Mouse (Mus musculus) large intestine, adult 2 months (tissue): ENCODE results near the gene Itprid1. TPM values are rescaled to one million over a fixed set of nuclear protein-coding genes. Genes with fewer than 3 reads are reported as not detected.

Source experiments
- polyA plus RNA-seq: library from polyadenylated mRNA; depleted of rRNA; stranded (reverse); fragments of >200 nt; gene quantifications from 2 replicates; pipeline ENCODE4 v1.2.3, GENCODE M21; 2012; rRNA removed

The Itprid1 gene
- polyA plus RNA-seq, 1 experiment: 0.16 TPM

Other genes with a start within 250 kb of the Itprid1 start
- gene Neurod6, start 155.6 kb upstream of the Itprid1 start, polyA plus RNA-seq: not detected in 2 replicates
- not detected in 2 replicates for gene Ppp1r17, start 180.6 kb downstream of the Itprid1 start, polyA plus RNA-seq